21 mouse cellular contexts compared by ENCODE assay signal in the genomic region with DNA sequence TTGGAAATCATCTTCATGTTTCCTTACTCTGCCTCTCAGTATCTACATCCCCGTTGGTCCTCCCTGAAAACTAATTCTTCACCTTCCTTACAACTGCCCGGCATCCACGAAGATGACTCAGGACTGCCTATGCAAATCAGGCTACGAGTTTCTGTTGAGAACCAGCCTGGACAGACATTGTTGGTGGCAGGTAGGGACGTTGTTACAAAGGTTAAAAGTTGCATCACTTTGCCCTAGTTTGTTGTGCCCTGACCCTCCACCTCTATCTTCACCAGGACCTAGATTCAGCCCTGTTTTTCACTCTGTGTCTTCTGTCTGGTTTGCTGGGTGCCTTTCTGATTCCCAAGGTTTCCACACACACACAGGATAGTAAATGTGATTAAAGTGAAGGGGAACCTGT. TPM values are rescaled to one million over a fixed set of nuclear protein-coding genes. Genes with fewer than 3 reads are reported as not detected.
DNase-seq lines count a peak whose midpoint lies in the region; ATAC-seq and TF ChIP-seq lines count a peak whose summit lies in the region.
"Had no signal": no experiment of that assay in that cellular context is flagged by ENCODE, and none has a peak within 500 bp of the region (broad histone marks: within the 10 kb centered on the region; RNA-seq: fewer than 3 reads in every experiment).

No protein-coding gene starts in this region.

- peak overlapping the region; percentile 51; the same call in 1 of the 2 replicates for H3K9ac ChIP-seq in liver, adult 2 months (ENCODE audit: low read depth, low read length)
- no peak overlapping the region for H3K9ac ChIP-seq in liver, embryonic 14.5 days (replicated peaks)
- no peak overlapping the region for H3K9ac ChIP-seq in stomach, postnatal 0 days (ENCODE audit: low read length)
- H3K9ac ChIP-seq: embryonic facial prominence, embryonic 15.5 days; forebrain, embryonic 15.5 days; heart, embryonic 13.5 days had no signal

- no peaks in the 10 kb centered on the region for H3K79me2 ChIP-seq in liver, adult 2 months (ENCODE audit: control insufficient read depth, insufficient read depth, low read length)

- H3K27ac ChIP-seq in liver, adult 2 months (replicated peaks; ENCODE audit: insufficient read depth, low read depth, low read length) = peak overlapping the region; percentile 87
- no peak overlapping the region for H3K27ac ChIP-seq in liver, embryonic 14.5 days
- no peak overlapping the region for H3K27ac ChIP-seq in stomach, postnatal 0 days (replicated peaks)
- H3K27ac ChIP-seq: embryonic facial prominence, embryonic 15.5 days; forebrain, embryonic 10.5 days; forebrain, embryonic 15.5 days; heart, embryonic 13.5 days had no signal

- 16% methylated on average over 5 of the region's 5 CpGs for WGBS in liver, adult 2 months
- WGBS in liver, embryonic 14.5 days (ENCODE audit: insufficient replicate concordance) = 56% methylated on average over 5 of the region's 5 CpGs
- 81% methylated on average over 5 of the region's 5 CpGs for WGBS in stomach, postnatal 0 days

- intact Hi-C loops in left cerebral cortex, postnatal 10 days (cut with DNase I) = no loop called here

- no peak for TF ChIP-seq EP300 in liver, embryonic 14.5 days (IDR thresholded peaks at IDR 0.05; ENCODE audit: low read depth)
- no peak for TF ChIP-seq EP300 in stomach, postnatal 0 days (optimal IDR thresholded peaks at IDR 0.05)

- no peak overlapping the region for H3K4me2 ChIP-seq in liver, embryonic 14.5 days (ENCODE audit: low read depth)
- H3K4me2 ChIP-seq in stomach, postnatal 0 days (replicated peaks; ENCODE audit: low read depth) = no peak overlapping the region
- H3K4me2 ChIP-seq: embryonic facial prominence, embryonic 15.5 days; forebrain, embryonic 15.5 days; heart, embryonic 13.5 days had no signal

- peak; percentile 40 for DNase-seq in kidney, adult 11 months
- no peak for DNase-seq in kidney, postnatal 10 days
- DNase-seq in liver, adult 2 months (ENCODE audit: extremely low read depth, low read depth, low spot score) = peak; percentile 98
- DNase-seq in liver = no peak
- DNase-seq in liver, embryonic 14.5 days (ENCODE audit: low read depth in 3 of 3, low spot score in 3 of 3) = no peak
- DNase-seq in stomach, postnatal 0 days (ENCODE audit: low spot score) = no peak
- DNase-seq in left cerebral cortex, postnatal 10 days (ENCODE audit: extremely low spot score in 1 of 2, low spot score in 2 of 2) = no peak
- no peak for DNase-seq in left cerebral cortex, adult 9 months (ENCODE audit: low spot score in 2 of 2)
- DNase-seq: adrenal gland, adult 2 months; adrenal gland, postnatal 25 days; cerebellum, adult 18-20 months; cerebellum, adult 9-11 months; cerebellum, postnatal 36 days; gastrocnemius, postnatal 36 days; heart, adult 11 months; heart, postnatal 36 days had no signal

- no peak for TF ChIP-seq POLR2A in liver, adult 2 months (IDR thresholded peaks at IDR 0.05; ENCODE audit: extremely low read depth, insufficient read depth, low read length)

- no peak for TF ChIP-seq CTCF in liver, adult 2 months (IDR thresholded peaks at IDR 0.05; ENCODE audit: low read depth, low read length)
- TF ChIP-seq CTCF in liver, embryonic 14.5 days (IDR thresholded peaks at IDR 0.05; ENCODE audit: low read depth) = no peak
- no peak for TF ChIP-seq CTCF in stomach, postnatal 0 days (IDR thresholded peaks at IDR 0.05; ENCODE audit: low read depth)

- peak overlapping the region; percentile 11; the same call in 1 of the 2 replicates for H3K4me3 ChIP-seq in liver, adult 2 months (ENCODE audit: insufficient read depth, low read depth, low read length)
- H3K4me3 ChIP-seq in liver, embryonic 14.5 days (ENCODE audit: insufficient read depth in 1 of 2, low read depth in 2 of 2, low read length in 2 of 2) = no peak overlapping the region
- H3K4me3 ChIP-seq in stomach, postnatal 0 days (ENCODE audit: low read depth, low read length) = no peak overlapping the region
- H3K4me3 ChIP-seq: embryonic facial prominence, embryonic 15.5 days; erythroblast, embryonic 14.5 days; forebrain, embryonic 10.5 days; forebrain, embryonic 15.5 days; heart, embryonic 13.5 days had no signal

- H3K4me1 ChIP-seq in liver, adult 2 months (ENCODE audit: control insufficient read depth, insufficient read depth, low read length) = peaks cover 12% of the 10 kb centered on the region
- peaks cover 0 to under 1% of the 10 kb centered on the region in 2 experiments; a peak in 1 of 4 replicates for H3K4me1 ChIP-seq in liver, embryonic 14.5 days (replicated peaks; ENCODE audit: control insufficient read depth in 2 of 2, insufficient read depth in 2 of 2, low read length in 1 of 2)
- H3K4me1 ChIP-seq in stomach, postnatal 0 days (replicated peaks; ENCODE audit: control insufficient read depth, insufficient read depth) = no peaks in the 10 kb centered on the region
- H3K4me1 ChIP-seq: embryonic facial prominence, embryonic 15.5 days; forebrain, embryonic 10.5 days; forebrain, embryonic 15.5 days; heart, embryonic 13.5 days had no signal

- H3K9me3 ChIP-seq in liver, embryonic 14.5 days (ENCODE audit: control insufficient read depth, low read length) = no peaks in the 10 kb centered on the region
- no peaks in the 10 kb centered on the region for H3K9me3 ChIP-seq in stomach, postnatal 0 days (ENCODE audit: control insufficient read depth, low read length)
- H3K9me3 ChIP-seq: embryonic facial prominence, embryonic 15.5 days; forebrain, embryonic 10.5 days; forebrain, embryonic 15.5 days; heart, embryonic 13.5 days had no signal

- peak; percentile 63; the same call in 1 of the 2 replicates for ATAC-seq in liver, embryonic 14.5 days (ENCODE audit: insufficient read depth)
- peak; percentile 43 for ATAC-seq in stomach, postnatal 0 days (ENCODE audit: low FRiP score, low TSS enrichment)
- ATAC-seq: forebrain, embryonic 15.5 days had no signal

- no peaks in the 10 kb centered on the region for H3K36me3 ChIP-seq in liver, adult 2 months (ENCODE audit: control insufficient read depth, insufficient read depth, low read length)
- H3K36me3 ChIP-seq in liver, embryonic 14.5 days (replicated peaks; ENCODE audit: control insufficient read depth, insufficient read depth, low read depth) = no peaks in the 10 kb centered on the region
- no peaks in the 10 kb centered on the region for H3K36me3 ChIP-seq in stomach, postnatal 0 days (ENCODE audit: control insufficient read depth, insufficient read depth, low read length)
- H3K36me3 ChIP-seq: embryonic facial prominence, embryonic 15.5 days; forebrain, embryonic 10.5 days; forebrain, embryonic 15.5 days; heart, embryonic 13.5 days had no signal

- H3K27me3 ChIP-seq in liver, adult 2 months (ENCODE audit: control insufficient read depth, insufficient read depth, low read length) = no peaks in the 10 kb centered on the region
- H3K27me3 ChIP-seq in liver, embryonic 14.5 days (ENCODE audit: control insufficient read depth, insufficient read depth, low read length) = no peaks in the 10 kb centered on the region
- H3K27me3 ChIP-seq in stomach, postnatal 0 days (ENCODE audit: control insufficient read depth, insufficient read depth, low read length) = no peaks in the 10 kb centered on the region
- H3K27me3 ChIP-seq: embryonic facial prominence, embryonic 15.5 days; forebrain, embryonic 15.5 days; heart, embryonic 13.5 days had no signal

RNA-seq across cellular contexts. Expression of gene Crot, which starts 36.7 kb away (rescaled TPM):
- total RNA-seq in liver, adult 2 months (2014; rRNA removed) = 480 and 523 TPM in 2 replicates
- polyA plus RNA-seq in liver, adult 2 months (2012; rRNA removed) = 152 and 154 TPM in 2 replicates
- polyA plus RNA-seq in liver, embryonic 14.5 days (2012; rRNA removed) = 11.1 and 19.7 TPM in 2 replicates
- 49.9 and 51.6 TPM in 2 replicates for polyA plus RNA-seq in liver, embryonic 14.5 days (2014; fragmentation: Nextera tagmentation; extraction: Ambion mirVana)
- polyA plus RNA-seq in stomach, postnatal 0 days (2015; fragmentation: Nextera tagmentation; extraction: Ambion mirVana) = 95.4 and 99.6 TPM in 2 replicates
- total RNA-seq in left cerebral cortex, postnatal 10 days (2021) = 10 to 100 TPM; 17.5 to 21.3 TPM

Comparison
In these comparisons a context has a peak if more than half of its experiments do, and no peak if none do; other contexts are left out.
1. DNase-seq: peak in kidney, adult 11 months (single experiment) and liver, adult 2 months (single experiment); none in kidney, postnatal 10 days (single experiment), liver (single experiment), liver, embryonic 14.5 days (0 of 3), stomach, postnatal 0 days (single experiment), left cerebral cortex, postnatal 10 days (0 of 2) and left cerebral cortex, adult 9 months (0 of 2).